Mouse (Mus musculus) lung, embryonic 16.5 days (tissue): ENCODE measurements around the gene Gins2. TPM values are rescaled to one million over a fixed set of nuclear protein-coding genes. Genes with fewer than 3 reads are reported as not detected.

Experiments
- ATAC-seq: fragments of 200-750 bp; cut with Nextera tagmentation; 2 replicates; pipeline ENCODE4 v1.8.0; 2017; ENCODE audit warnings: low read depth, mild to moderate bottlenecking, moderate library complexity
- H3K27ac ChIP-seq: fragments of 300-500 bp; sonication (generic); 2 replicates; pipeline ENCODE4 v1.5.1; 2014; ENCODE audit warnings: mild to moderate bottlenecking, control low read depth, low read length
- H3K27me3 ChIP-seq: fragments of 300-500 bp; sonication (generic); 2 replicates; pipeline ENCODE4 v1.6.1; 2014; ENCODE audit warnings: low read depth, low read length, mixed read lengths; ENCODE audit not compliant: control insufficient read depth, insufficient read depth
- H3K36me3 ChIP-seq: fragments of 300-500 bp; sonication (generic); 2 replicates; pipeline ENCODE4 v1.6.1; 2014; ENCODE audit warnings: low read length; ENCODE audit not compliant: control insufficient read depth, insufficient read depth
- H3K4me1 ChIP-seq: fragments of 300-500 bp; sonication (generic); replicated peaks from 2 replicates; pipeline ENCODE4 v1.6.1; 2014; ENCODE audit warnings: low read length, mixed read lengths; ENCODE audit not compliant: control insufficient read depth, insufficient read depth
- H3K4me2 ChIP-seq: fragments of 300-500 bp; sonication (generic); 2 replicates; pipeline ENCODE4 v1.6.1; 2014; ENCODE audit warnings: low read depth, low read length, control low read depth
- H3K4me3 ChIP-seq: fragments of 300-500 bp; sonication (generic); 2 replicates; pipeline ENCODE4 v1.5.1; 2014; ENCODE audit warnings: mild to moderate bottlenecking, low read length, control low read depth
- H3K9ac ChIP-seq: fragments of 300-500 bp; sonication (generic); 2 replicates; pipeline ENCODE4 v1.6.1; 2014; ENCODE audit warnings: low read length, control low read depth
- H3K9me3 ChIP-seq: fragments of 300-500 bp; sonication (generic); 2 replicates; pipeline ENCODE4 v1.6.1; 2016; ENCODE audit warnings: low read length; ENCODE audit not compliant: control insufficient read depth
- WGBS: fragments of 180-500 bp; shearing (Covaris S2); extraction: QIAGEN DNeasy Blood & Tissue Kit; methylation state at CpG from one replicate; pipeline ENCODE4 v1.1.7; 2014; 5-methylcytosine and 5-hydroxymethylcytosine counted together
- polyA plus RNA-seq: library from polyadenylated mRNA; unstranded; fragments of >200 nt; fragmentation: Nextera tagmentation; extraction: Ambion mirVana; gene quantifications from 2 replicates; pipeline ENCODE4 v1.2.1, GENCODE M21; 2015

Gene Gins2
- polyA plus RNA-seq, 1 experiment from 2014 or later = 99.5 TPM

DNA sequence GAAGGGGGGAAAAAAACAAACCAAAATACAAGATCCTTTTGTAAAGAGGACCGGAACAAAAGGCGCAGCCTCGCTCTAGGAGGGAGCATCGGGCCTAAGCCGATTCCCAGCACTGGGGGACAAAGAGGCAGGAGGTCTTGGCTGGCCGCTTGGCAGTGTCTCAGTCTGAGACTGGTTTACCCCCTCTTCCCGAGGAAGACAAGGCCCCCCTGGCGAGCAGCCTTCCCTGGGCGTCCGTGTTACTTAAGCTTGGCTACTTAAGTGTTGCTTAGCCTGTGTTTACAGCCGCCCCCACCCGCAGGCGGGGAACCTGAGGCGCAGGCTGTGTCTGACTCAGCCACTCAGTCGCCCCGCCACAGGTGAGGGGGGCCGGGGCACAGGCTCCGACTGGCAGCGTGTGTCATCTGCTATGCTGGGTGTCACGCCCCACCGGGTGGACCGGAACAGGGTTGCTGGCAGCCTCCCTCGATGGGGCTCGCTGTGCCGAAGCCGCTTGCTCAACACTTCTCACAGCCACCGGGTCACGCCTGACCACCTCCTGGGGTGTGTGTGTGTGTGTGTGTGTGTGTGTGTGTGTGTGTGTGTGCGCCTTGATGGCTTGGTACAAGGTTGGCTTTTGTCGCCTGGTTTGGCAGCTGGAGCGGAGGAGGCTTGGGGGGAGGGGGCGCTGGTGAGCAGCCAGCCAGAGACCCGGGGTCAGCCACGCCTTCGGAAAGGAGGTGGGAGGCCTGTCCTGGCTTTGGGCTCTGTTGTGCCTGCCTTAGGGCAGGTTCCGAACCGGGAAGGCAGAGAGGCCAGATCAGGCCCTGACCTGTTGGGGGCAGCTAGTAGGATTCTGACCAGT lies 50.5 kb downstream of the Gins2 start:
- Histone ChIP-seq H3K4me2 (peak overlapping the region; percentile 99), H3K36me3 (no peaks in the 10 kb centered on the region), H3K9ac (peak overlapping the region; percentile 71), H3K27ac (peak overlapping the region; percentile 96), H3K9me3 (no peaks in the 10 kb centered on the region), H3K4me1 (peaks cover 74% of the 10 kb centered on the region), H3K4me3 (peak overlapping the region; percentile 66), H3K27me3 (no peaks in the 10 kb centered on the region; the same call in 1 of the 2 replicates)
- peak; percentile 31 for ATAC-seq
- WGBS = 3% methylated on average over 37 of the region's 37 CpGs

DNA sequence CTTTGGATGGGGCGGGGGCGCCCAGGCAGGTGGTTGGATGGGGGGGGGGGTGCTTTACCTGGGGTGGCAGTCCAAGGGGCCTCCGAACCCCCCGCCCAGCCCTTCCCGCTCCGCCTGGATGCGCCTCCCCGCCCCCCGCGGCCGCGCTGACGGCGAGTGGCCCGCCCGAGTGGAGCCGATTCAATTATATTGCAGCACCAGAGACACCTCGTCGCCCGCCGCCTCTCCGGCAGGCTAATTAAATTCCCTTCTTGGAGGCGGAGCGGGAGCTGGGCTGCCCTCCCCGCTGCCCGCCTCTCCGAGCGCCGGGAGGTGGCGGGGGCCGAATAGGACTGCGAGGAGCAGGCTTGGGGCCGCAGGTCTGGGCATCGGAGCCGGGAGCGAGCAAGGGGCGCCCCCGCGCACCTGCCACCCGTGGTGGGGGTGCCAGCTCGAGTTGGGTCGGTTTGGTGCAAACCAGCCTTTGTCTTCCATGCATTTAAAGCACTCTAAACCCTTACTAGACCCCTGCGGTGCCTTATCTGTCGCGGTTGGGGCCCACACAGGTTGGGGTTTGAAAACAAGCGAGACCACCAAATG lies 51.2 kb downstream of the Gins2 start:
- no peaks in the 10 kb centered on the region; the same call in 1 of the 2 replicates for H3K27me3 ChIP-seq
- H3K27ac ChIP-seq = peak overlapping the region; percentile 96
- peaks cover 74% of the 10 kb centered on the region for H3K4me1 ChIP-seq
- peak overlapping the region; percentile 99 for H3K4me2 ChIP-seq
- H3K9ac ChIP-seq = peak overlapping the region; percentile 71
- WGBS = under 1% methylated on average over 40 of the region's 46 CpGs
- H3K36me3 ChIP-seq = no peaks in the 10 kb centered on the region
- peak overlapping the region; percentile 66 for H3K4me3 ChIP-seq
- peak; percentile 3; the same call in 1 of the 2 replicates for ATAC-seq
- no peaks in the 10 kb centered on the region for H3K9me3 ChIP-seq

DNA sequence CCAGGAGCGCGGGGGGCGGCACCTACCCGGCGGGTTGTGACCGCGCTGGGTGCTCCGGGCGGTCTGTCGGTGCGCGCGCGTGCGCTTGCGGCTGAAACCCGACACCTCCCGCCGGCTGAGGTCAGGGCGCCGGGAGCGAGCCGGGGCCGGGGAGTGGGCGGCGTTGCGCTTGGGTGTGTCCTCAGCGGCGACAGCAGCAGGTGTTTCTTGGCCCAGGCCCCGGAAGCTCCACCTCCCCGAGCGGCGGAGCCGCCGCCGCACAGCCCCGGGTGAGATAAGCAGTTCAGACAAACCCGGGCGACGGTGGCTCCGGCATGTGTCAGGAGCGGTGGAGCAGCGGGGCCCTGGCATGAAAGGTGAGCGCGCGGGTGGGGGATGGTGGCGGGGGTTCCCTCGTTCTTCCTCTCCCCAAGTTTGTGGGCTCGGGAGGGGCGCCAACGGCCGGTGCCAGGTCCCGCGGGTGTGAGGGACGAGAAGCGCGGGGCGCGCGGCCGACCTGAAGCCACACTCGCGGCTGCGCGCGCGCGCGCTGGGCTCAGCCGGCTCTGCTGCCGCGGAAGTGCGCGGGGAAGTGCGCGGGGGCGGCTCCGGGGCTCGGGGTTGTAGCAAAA lies 51.8 kb downstream of the Gins2 start:
- H3K4me2 ChIP-seq = peak overlapping the region; percentile 99
- H3K27ac ChIP-seq = peak overlapping the region; percentile 96
- peaks cover 76% of the 10 kb centered on the region for H3K4me1 ChIP-seq
- H3K27me3 ChIP-seq = no peaks in the 10 kb centered on the region; the same call in 1 of the 2 replicates
- WGBS = under 1% methylated on average over 36 of the region's 79 CpGs
- no peaks in the 10 kb centered on the region for H3K36me3 ChIP-seq
- peak overlapping the region; percentile 66 for H3K4me3 ChIP-seq
- peak; percentile 59 for ATAC-seq
- H3K9me3 ChIP-seq = no peaks in the 10 kb centered on the region
- H3K9ac ChIP-seq = peak overlapping the region; percentile 71

DNA sequence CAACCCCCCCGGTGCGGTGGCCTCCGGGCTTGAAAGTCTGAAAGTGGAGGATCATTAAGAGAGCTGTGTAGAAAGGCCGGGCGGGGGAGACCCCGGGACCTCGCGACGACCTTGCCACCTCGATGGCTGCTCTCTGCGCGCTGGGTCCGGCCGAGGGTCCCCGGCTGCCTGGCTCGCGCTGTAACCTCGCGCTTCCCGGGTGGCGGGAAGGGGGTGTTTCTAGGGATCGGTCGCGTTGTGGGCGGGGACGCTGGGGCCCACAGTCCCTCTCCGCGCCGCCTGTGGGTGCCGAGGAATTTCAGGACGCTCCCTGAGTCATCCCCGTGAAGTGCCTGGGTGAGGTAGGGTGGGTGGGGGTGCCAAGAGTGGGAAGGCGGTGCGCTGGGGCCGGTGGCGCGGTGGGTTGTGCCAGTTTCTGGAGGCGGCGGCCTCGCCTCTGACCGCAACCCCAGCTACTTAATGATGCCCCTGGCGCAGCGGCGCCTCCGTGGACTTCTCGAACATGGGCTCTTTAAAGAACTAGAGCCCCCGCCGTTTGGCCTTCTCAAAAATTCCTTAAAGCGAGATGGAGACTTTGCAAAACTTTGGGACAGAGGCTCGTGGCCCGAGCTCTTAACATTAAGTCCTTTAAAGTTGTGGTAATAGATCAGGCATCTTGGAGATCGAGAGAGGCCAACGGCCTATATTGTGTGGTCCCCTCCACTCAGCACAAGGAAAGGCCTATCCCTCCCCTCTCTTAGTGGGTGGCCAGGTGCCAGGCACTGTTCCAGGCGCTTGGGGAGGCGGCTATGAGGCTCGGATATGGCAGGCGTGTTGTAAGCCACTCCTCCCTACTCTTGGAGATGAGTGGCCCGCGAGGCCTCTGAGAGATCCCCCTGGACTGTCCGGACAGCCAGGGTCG lies 52.5 kb downstream of the Gins2 start:
- H3K36me3 ChIP-seq = no peaks in the 10 kb centered on the region
- ATAC-seq = peak; percentile 45
- peak overlapping the region; percentile 66 for H3K4me3 ChIP-seq
- H3K9me3 ChIP-seq = no peaks in the 10 kb centered on the region
- H3K4me1 ChIP-seq = peaks cover 81% of the 10 kb centered on the region
- under 1% methylated on average over 60 of the region's 61 CpGs for WGBS
- peak overlapping the region; percentile 96 for H3K27ac ChIP-seq
- no peaks in the 10 kb centered on the region; the same call in 1 of the 2 replicates for H3K27me3 ChIP-seq
- peak overlapping the region; percentile 99 for H3K4me2 ChIP-seq
- peak overlapping the region; percentile 71 for H3K9ac ChIP-seq

DNA sequence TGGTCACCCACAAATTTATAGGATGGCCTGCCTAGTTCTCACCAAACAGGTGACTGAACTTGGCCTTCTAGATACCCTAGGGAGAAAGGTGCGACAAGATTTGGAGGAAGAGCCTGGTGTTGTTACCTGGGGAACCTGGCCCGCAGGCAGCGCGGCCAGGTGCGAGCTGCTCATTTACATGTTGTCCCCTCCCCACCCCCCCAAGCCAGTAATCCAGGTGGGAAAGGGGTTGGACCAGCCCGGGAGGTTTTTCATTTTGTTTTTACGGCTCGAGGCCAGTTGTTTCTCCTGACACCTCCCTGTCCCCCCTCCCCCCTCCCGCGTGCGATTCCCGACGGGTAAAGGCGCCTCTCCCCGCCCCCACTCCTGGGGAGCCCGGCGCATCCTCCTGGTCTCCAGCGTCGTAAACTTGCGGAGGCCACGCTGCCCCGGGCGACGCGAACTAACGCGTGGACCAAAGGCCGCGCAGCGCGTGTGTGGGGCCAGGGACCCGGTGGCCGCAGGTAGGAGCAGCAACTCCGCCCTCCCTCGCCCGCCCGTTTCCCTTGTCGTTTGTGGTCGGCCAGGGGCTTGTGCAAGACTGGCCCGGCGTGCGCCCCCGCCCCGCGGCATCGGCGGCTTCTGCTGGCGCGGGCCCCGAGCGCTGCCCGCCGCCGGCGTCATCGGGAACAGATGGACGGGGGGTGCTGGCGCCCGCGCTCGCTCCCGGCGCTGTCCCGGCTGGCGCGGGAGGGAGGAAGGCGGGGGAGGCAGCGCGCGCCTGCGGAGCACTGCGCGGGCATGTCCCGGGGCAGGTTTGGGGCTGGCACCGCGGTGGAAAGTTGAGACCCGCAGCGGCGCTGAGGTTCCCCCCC lies 53.4 kb downstream of the Gins2 start:
- Histone ChIP-seq H3K27me3 (no peaks in the 10 kb centered on the region; the same call in 1 of the 2 replicates), H3K4me3 (peak overlapping the region; percentile 66), H3K9me3 (no peaks in the 10 kb centered on the region), H3K27ac (peak overlapping the region; percentile 96), H3K9ac (peak overlapping the region; percentile 71), H3K4me1 (peaks cover 87% of the 10 kb centered on the region), H3K4me2 (peak overlapping the region; percentile 99), H3K36me3 (no peaks in the 10 kb centered on the region)
- 1% methylated on average over 56 of the region's 79 CpGs for WGBS
- ATAC-seq = no peak

DNA sequence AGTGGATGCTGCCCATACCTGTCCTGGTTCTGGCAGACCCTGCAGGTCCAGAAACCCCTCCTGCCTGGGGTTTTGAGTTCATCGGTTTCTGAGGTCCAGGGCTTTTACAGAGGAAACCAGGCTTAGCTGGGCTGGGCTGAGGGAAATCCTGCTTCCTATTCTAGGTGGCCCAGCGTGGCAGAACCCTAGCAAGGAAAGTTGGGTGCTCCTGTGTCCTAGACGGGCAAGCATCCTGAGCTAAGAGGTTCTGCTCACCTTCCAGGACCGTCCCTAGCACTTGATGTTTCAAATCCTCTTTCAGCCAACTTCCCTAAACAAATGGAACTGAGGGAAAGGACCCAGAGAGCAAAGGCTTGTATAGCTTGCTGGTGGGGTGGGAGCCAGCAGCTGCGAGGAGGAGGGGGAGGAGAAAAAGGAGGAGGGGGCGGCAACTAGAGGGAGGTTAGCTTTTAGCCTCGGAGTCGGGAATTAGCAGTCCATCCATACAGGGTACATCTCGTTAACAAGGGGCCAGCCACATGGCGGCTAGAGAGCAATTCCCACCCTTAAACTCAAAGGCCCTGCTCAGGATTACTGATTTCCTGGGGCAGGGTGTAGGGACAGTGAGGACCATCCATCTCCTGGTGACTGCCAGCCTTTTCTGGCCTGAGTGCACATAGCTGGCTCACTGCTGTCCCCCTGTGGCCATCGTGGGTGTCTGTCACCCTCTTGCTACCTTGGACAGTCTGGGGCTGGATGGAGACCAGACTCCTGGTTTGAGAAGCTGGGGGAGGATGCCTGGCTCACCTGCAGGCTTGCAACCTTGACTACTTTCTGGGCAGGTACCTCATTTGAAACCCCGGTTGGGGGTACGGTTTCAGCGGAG lies 54.4 kb downstream of the Gins2 start:
- H3K9ac ChIP-seq = no peak overlapping the region
- H3K27ac ChIP-seq = peak overlapping the region; percentile 96
- peak overlapping the region; percentile 99 for H3K4me2 ChIP-seq
- H3K9me3 ChIP-seq = no peaks in the 10 kb centered on the region
- WGBS = 14% methylated on average over 14 of the region's 14 CpGs
- H3K4me3 ChIP-seq = no peak overlapping the region
- ATAC-seq = peak; percentile 39
- H3K4me1 ChIP-seq = peaks cover 80% of the 10 kb centered on the region
- H3K36me3 ChIP-seq = no peaks in the 10 kb centered on the region
- no peaks in the 10 kb centered on the region; the same call in 1 of the 2 replicates for H3K27me3 ChIP-seq

DNA sequence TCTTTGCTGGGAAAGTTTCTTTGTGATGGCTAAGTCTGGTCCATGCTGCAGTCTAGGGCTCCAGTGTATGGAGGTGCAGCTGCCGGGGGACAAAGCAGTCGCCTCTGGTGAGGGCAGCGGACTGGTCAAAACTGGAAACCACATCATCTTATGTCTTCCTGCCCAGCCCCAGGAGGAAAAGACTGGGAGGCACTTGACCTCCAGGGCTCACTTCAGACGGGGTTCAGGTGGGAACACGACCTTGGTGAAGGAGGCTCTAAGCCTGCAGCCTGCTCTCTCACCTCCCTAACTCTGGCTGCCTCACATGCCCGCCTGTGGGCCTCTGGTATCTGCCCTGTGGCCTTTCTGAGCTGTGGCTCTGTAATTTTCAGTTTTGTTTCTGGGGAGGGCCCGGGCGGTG lies 55.0 kb downstream of the Gins2 start:
- Histone ChIP-seq H3K27ac (no peak overlapping the region), H3K4me2 (no peak overlapping the region), H3K9ac (peak overlapping the region; percentile 13; the same call in 1 of the 2 replicates), H3K4me1 (peaks cover 76% of the 10 kb centered on the region), H3K27me3 (no peaks in the 10 kb centered on the region; the same call in 1 of the 2 replicates), H3K36me3 (no peaks in the 10 kb centered on the region), H3K9me3 (no peaks in the 10 kb centered on the region), H3K4me3 (no peak overlapping the region)
- ATAC-seq = no peak
- 44% methylated on average over 8 of the region's 8 CpGs for WGBS
